Mouse (Mus musculus) C2C12 (cell line): Measurements from ENCODE around the gene Tubgcp3.

Experiments used
- CEBPB ChIP-seq: IDR thresholded peaks from one replicate; pipeline ENCODE4 v1.6.1; 2011; ENCODE audit warnings: low read depth, mild to moderate bottlenecking, control low read depth, moderate library complexity
- CTCF ChIP-seq: IDR thresholded peaks from one replicate; pipeline ENCODE4 v1.5.1; 2011; ENCODE audit not compliant: control insufficient read depth, insufficient read depth, insufficient read length
- FOSL1 ChIP-seq: IDR thresholded peaks from one replicate; pipeline ENCODE4 v1.8.0; 2011; ENCODE audit warnings: mild to moderate bottlenecking, low read length; ENCODE audit not compliant: poor library complexity, insufficient read depth, severe bottlenecking
- MAX ChIP-seq: IDR thresholded peaks from one replicate; pipeline ENCODE4 v1.6.1; 2011; ENCODE audit warnings: mild to moderate bottlenecking, control low read depth
- MYOD1 ChIP-seq: IDR thresholded peaks from one replicate; pipeline ENCODE4 v1.6.1; 2011; ENCODE audit warnings: low read depth; ENCODE audit not compliant: control insufficient read depth, insufficient read length
- MYOG ChIP-seq: IDR thresholded peaks from one replicate; pipeline ENCODE4 v1.6.1; 2011; ENCODE audit not compliant: control insufficient read depth, insufficient read length; ENCODE audit errors: extremely low read depth
- USF1 ChIP-seq: IDR thresholded peaks from one replicate; pipeline ENCODE4 v1.6.1; 2011; ENCODE audit warnings: low read depth, mild to moderate bottlenecking, control low read depth, moderate library complexity

DNA sequence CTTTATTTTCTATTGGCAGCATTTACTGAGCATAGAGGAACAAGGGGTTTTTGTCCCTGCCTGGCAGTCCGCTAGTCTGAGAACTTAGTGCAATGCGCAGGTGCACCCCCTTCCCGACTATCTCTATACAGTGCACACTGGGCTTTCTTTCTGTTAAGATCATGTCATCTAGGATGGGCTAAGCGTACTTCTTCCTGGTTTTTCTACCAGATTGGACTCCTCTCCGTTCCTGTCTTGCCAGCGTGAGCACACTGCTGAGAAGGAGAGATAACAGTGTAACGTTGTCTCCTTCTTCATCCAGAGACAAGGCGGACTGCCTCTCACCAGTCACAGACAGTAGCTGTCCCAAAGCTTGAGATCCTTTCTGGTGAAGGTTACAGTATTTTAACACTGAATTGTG, 27.7 kb downstream of the Tubgcp3 start:
- TF ChIP-seq CTCF: no peak
- TF ChIP-seq MYOD1: no peak
- no peak for TF ChIP-seq MAX
- TF ChIP-seq FOSL1: no peak
- no peak for TF ChIP-seq CEBPB
- TF ChIP-seq USF1: no peak
- TF ChIP-seq MYOG: no peak
